Mouse (Mus musculus) neural tube, embryonic 10.5 days (tissue): Measurements from ENCODE around the gene Mfsd2a.
A peak's percentile ranks its signal among the peaks of the same experiment; 100 is the strongest.

Source experiments
- DNase-seq: peaks from one replicate; pipeline ENCODE4 v3.0.0-alpha.2; 2017; ENCODE audit warnings: low spot score; ENCODE audit errors: extremely low spot score

The Mfsd2a gene

DNA sequence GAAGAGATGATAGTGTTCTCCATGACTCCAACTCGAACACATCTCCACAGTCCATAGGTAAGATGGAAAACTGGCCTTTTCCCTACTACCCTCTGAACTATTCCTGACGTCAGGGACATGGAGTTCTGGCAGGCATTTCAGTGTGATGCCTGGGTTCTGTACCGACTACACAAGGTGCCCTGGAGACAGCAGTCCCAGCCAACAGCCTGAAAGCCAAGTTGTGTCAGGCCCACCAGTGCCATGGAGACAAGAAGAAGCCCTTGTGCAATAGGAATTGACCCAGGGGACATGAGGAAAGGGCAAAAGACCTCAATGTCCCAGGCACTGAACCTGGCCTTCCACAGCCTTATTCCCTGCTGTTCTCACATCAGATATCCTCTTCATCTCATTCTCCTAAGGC lies 18.8 kb upstream of the Mfsd2a start:
- DNase-seq: no peak

DNA sequence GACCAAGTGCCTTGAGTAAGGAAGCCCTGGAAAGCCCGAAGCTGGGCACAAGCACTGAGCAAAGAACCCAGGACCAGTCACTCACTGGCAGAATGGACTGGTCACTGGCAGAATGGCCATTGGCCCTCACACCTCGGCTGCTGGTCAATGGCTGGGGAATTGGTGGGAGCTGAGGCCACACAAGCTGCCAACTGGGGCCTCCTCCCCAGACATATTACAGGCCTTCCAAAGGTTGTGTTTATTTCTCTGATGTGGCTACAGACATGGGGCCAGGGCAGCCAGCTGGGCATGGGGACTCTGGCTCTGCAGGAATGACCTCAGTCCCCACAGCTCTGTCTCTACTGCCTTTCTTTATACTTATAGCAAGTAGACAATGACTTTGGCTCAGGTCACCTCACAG lies 17.9 kb upstream of the Mfsd2a start:
- no peak for DNase-seq

DNA sequence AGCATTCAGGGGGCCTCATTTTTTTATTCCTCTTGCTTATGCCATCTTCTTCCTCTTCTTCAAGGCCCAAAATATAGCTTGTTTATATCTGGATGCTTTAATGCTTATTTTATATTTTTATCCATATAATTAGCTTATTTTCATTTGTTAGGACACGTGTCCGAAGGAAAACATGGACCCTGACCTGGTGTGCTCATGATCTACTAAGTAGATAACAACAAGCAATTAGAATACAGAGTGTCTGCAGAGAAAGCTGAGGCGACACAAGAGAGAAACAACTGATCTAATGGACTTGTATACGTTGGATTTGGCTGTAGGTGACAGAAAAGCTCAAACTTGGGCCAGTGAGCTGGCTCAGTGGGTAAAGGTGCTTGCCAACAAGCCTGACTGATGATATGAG lies 15.9 kb upstream of the Mfsd2a start:
- DNase-seq: no peak

DNA sequence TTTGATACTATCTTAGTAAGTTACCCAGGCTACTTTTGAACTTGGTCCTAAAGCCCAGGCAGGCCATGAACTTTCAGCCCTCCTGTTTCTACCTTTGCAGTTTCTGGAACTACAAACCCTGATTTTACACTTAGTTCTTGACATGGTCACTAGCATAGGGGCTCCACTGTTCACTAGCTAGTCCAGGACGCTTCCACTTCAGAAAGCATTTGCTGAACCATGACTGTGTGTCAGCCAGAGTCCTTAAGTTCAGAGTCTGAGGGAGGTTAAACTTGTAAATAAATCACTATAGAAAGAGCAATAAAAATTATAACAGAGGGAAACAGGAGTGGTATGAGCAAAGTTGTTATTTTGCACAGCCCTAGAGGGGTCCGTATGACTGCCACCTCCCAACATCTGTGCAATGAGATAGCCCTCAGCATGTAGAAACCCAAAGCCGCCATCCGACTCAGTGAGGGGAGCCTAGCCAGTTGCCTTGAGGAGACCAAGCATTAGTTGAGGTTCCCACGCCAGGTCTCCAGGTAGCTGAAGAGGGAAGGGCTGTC lies 14.1 kb upstream of the Mfsd2a start:
- no peak for DNase-seq

GRCm38 (mm10) chr4:122972056-122972455 lies 11.1 kb upstream of the Mfsd2a start:
- DNase-seq: no peak

GRCm38 (mm10) chr4:122971646-122972045 lies 10.7 kb upstream of the Mfsd2a start:
- no peak for DNase-seq

GRCm38 (mm10) chr4:122971191-122971590 lies 10.2 kb upstream of the Mfsd2a start:
- DNase-seq: no peak

- no peak for DNase-seq
Observed at GRCm38 (mm10) chr4:122968106-122968505, 7.1 kb upstream of the Mfsd2a start.

DNA sequence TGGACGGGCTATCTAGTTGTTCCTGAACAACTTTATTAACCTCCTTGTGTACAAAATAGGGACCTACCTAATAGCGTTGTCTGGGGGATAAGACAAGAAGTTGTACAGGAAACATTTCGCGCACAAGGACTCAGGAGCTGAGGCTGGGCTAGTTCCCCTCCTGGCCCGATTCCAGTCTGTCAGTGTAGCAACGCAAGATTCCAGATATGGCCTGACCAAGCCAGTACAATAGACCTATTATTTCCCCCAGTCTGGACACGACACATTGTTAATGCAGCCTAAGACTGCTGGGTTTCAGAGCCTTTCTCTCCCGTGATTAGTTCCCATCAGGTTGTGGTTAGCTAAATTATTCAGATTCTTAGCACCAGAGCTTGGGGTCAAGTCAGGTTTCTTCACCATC lies 1.8 kb upstream of the Mfsd2a start:
- DNase-seq: peak; percentile 33

DNA sequence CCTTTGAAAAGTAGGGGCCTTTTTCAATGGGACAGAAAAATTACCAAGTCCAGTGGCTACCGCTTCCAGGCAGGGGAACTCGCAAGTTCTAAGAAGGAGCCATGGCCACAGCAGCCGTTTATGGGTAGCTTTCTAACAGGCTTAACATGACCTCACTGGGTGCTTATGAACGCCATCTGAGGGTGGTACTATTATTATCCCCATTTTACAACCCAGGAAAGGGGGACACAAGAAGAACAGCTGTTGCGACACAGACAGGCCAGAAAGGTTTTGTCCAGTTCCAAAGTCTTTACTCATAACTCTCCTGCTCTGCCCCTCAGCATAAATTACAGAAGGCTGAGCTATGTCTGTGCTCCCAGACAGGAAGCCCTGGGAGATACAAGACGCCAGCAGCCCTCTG lies 601 bp upstream of the Mfsd2a start:
- no peak for DNase-seq

GRCm38 (mm10) chr4:122960321-122961099 lies 478 bp downstream of the Mfsd2a start:
- peak; percentile 82 for DNase-seq

DNA sequence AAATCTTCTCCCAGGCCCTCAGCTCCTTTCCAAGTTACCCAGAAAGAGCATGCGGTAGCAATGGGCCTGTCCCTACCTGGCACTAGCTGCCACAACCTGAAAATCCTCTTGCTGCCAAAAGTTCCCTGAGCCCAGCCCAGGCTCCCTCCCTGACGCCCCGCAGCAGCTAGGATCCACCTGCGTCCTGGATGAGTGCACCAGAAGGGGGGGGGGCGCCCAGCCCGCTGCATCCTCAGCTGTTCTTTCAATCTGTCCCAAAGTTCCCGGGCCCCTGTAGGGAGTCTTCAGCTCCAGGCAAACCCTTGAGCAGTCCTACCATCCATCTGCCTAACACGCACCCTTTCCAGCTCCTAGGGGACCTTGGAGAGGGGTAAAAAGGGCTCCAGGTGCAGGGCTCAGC lies 1.2 kb downstream of the Mfsd2a start:
- DNase-seq: peak; percentile 45

GRCm38 (mm10) chr4:122958491-122959031 lies 2.4 kb downstream of the Mfsd2a start:
- no peak for DNase-seq

GRCm38 (mm10) chr4:122956301-122956700 lies 4.7 kb downstream of the Mfsd2a start:
- no peak for DNase-seq

- DNase-seq: peak; percentile 85
Observed at GRCm38 (mm10) chr4:122955412-122956136, 5.4 kb downstream of the Mfsd2a start.

GRCm38 (mm10) chr4:122954680-122955411 lies 6.1 kb downstream of the Mfsd2a start:
- DNase-seq: no peak

GRCm38 (mm10) chr4:122949096-122949495 lies 11.9 kb downstream of the Mfsd2a start:
- no peak for DNase-seq

- DNase-seq: no peak
Observed at GRCm38 (mm10) chr4:122947223-122947622, 13.8 kb downstream of the Mfsd2a start.

DNA sequence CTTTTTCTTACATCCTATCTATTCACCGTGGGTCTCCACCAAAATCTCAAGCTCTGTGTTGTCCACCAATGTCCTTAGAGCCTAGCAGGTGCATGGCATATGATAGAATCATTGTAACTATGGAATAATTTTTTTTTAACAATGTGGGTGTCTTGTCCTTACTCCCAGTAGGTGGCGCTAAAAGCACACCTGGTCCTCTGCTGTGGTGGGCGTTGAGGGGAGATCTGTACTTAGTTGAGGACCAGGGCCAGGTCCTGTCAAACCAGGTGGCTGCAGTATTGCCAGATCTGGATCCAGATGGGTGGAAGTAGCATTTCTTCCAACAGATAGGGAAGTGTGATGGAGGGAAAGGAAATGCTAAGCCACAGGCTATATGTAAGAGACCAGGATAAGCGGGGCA lies 16.6 kb downstream of the Mfsd2a start:
- peak; percentile 43 for DNase-seq

GRCm38 (mm10) chr4:122939048-122939796 lies 21.8 kb downstream of the Mfsd2a start:
- no peak for DNase-seq

DNA sequence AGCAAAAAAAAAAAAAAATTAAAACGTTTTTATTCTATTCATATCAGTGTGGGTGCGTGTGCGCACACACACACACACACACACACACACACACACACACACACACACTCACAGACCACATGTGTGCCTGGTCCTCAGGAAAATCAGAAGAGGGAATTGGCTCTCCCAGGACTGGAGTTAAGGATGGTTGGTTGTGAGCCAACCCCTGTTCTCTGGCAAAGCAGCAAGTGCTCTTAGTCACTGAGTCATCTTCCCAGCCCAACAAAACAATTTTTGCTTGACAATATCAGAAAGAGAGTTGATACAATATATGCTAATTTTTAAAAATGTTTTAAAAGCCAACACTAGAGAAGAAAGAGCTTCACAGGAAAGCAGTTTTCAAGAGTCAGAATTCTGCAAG lies 23.5 kb downstream of the Mfsd2a start:
- DNase-seq: no peak
